Mouse (Mus musculus) embryonic facial prominence, embryonic 10.5 days (tissue): ENCODE data around the gene Tor2a. TPM values are rescaled to one million over a fixed set of nuclear protein-coding genes. Genes with fewer than 3 reads are reported as not detected.

Source experiments
- DNase-seq: peaks from one replicate; pipeline ENCODE4 v3.0.0-alpha.2; 2017; ENCODE audit warnings: low spot score
- H3K27ac ChIP-seq: fragments of 300-500 bp; sonication (generic); replicated peaks from 2 replicates; pipeline ENCODE4 v1.5.1; 2016; ENCODE audit warnings: mild to moderate bottlenecking
- H3K27me3 ChIP-seq: fragments of 300-500 bp; sonication (generic); replicated peaks from 2 replicates; pipeline ENCODE4 v1.6.1; 2016; ENCODE audit warnings: low read depth, mild to moderate bottlenecking; ENCODE audit not compliant: poor library complexity, severe bottlenecking
- H3K36me3 ChIP-seq: fragments of 300-500 bp; sonication (generic); replicated peaks from 2 replicates; pipeline ENCODE4 v1.6.1; 2016; ENCODE audit warnings: mild to moderate bottlenecking, moderate library complexity
- H3K4me1 ChIP-seq: fragments of 300-500 bp; sonication (generic); 2 replicates; pipeline ENCODE4 v1.6.1; 2016
- H3K4me3 ChIP-seq: fragments of 300-500 bp; sonication (generic); 2 replicates; pipeline ENCODE4 v1.5.1; 2016; ENCODE audit warnings: mild to moderate bottlenecking, moderate library complexity
- H3K9me3 ChIP-seq: fragments of 300-500 bp; sonication (generic); 2 replicates; pipeline ENCODE4 v1.6.1; 2016; ENCODE audit warnings: mild to moderate bottlenecking
- WGBS: fragments of 180-500 bp; shearing (Covaris S2); methylation state at CpG from one replicate; pipeline ENCODE4 v1.1.7; 2016; 5-methylcytosine and 5-hydroxymethylcytosine counted together
- microRNA counts: library from miRNA; unstranded; fragments of <30 nt; microRNA quantifications from one replicate; lab custom pipeline; 2017
- microRNA-seq: library from miRNA; unstranded; fragments of <30 nt; microRNA quantifications from one replicate; pipeline ENCODE4, GENCODE M21; 2017
- polyA plus RNA-seq: library from polyadenylated mRNA; unstranded; fragments of >200 nt; fragmentation: Nextera tagmentation; extraction: Ambion mirVana; gene quantifications from 2 replicates; pipeline ENCODE4 v1.2.1, GENCODE M21; 2016

Gene Tor2a
- polyA plus RNA-seq, 1 experiment from 2014 or later: 48.9 TPM

- Histone ChIP-seq H3K4me3 (no peak overlapping the region), H3K9me3 (no peaks in the 10 kb centered on the region), H3K36me3 (peaks cover 67% of the 10 kb centered on the region), H3K27ac (no peak overlapping the region), H3K27me3 (no peaks in the 10 kb centered on the region), H3K4me1 (peaks cover 11% of the 10 kb centered on the region)
- DNase-seq: no peak
- 91% methylated on average over 13 of the region's 13 CpGs for WGBS
These were observed 38.8 kb downstream of the Tor2a start for GRCm38 (mm10) chr2:32795748-32796418.

GRCm38 (mm10) chr2:32798251-32798962, 41.4 kb downstream of the Tor2a start:
- WGBS: 72% methylated on average over 10 of the region's 10 CpGs
- DNase-seq: no peak

GRCm38 (mm10) chr2:32808816-32809566, 52.0 kb downstream of the Tor2a start:
- no peaks in the 10 kb centered on the region for H3K27me3 ChIP-seq
- H3K36me3 ChIP-seq: peaks cover 63% of the 10 kb centered on the region
- 93% methylated on average over 14 of the region's 14 CpGs for WGBS
- no peak for DNase-seq
- H3K9me3 ChIP-seq: no peaks in the 10 kb centered on the region
- H3K27ac ChIP-seq: no peak overlapping the region
- no peak overlapping the region for H3K4me3 ChIP-seq
- peaks cover 19% of the 10 kb centered on the region; the same call in 1 of the 2 replicates for H3K4me1 ChIP-seq

More at GRCm38 (mm10) chr2:32798251-32798962, 41.4 kb downstream of the Tor2a start:
- no peak overlapping the region for H3K4me3 ChIP-seq
- peaks cover 11% of the 10 kb centered on the region for H3K4me1 ChIP-seq
- H3K27me3 ChIP-seq: no peaks in the 10 kb centered on the region
- no peaks in the 10 kb centered on the region for H3K9me3 ChIP-seq
- H3K27ac ChIP-seq: no peak overlapping the region; the same call in 1 of the 2 replicates
- peaks cover 84% of the 10 kb centered on the region for H3K36me3 ChIP-seq

MicroRNA genes within 50 kb of the gene (microRNA counts, 519-probe panel; counts per million panel counts)
- microRNA mmu-miR-2861 (lab: Ali Mortazavi, UCI): 188 counts per million, percentile 57 among the panel's probes with 10 or more counts

Small RNA genes lying within 50 kb of the gene (microRNA-seq; reads per million reads assigned to microRNA genes)
- gene Mir2861 (not detected), gene Mir3960 (not detected)

Other genes with a start within 250 kb of the Tor2a start
- 11.8 and 12.3 TPM in 2 replicates for gene Fam102a, start 221.9 kb upstream of the Tor2a start, polyA plus RNA-seq
- 109 and 111 TPM in 2 replicates for gene Dpm2, start 186.4 kb upstream of the Tor2a start, polyA plus RNA-seq
- gene Pip5kl1, start 182.4 kb upstream of the Tor2a start, polyA plus RNA-seq: 2.0 and 2.1 TPM in 2 replicates
- 0.11 TPM in 2 replicates for gene 9430097D07Rik, start 181.6 kb upstream of the Tor2a start, polyA plus RNA-seq
- 25.1 and 26.4 TPM in 2 replicates for gene St6galnac4, start 170.1 kb upstream of the Tor2a start, polyA plus RNA-seq
- gene St6galnac6, start 157.5 kb upstream of the Tor2a start, polyA plus RNA-seq: 17.1 and 17.3 TPM in 2 replicates
- 20.5 and 24.7 TPM in 2 replicates for gene Ak1, start 135.5 kb upstream of the Tor2a start, polyA plus RNA-seq
- 23.7 and 25.5 TPM in 2 replicates for gene Eng, start 110.6 kb upstream of the Tor2a start, polyA plus RNA-seq
- gene Fpgs, start 53.1 kb upstream of the Tor2a start, polyA plus RNA-seq: 33.5 and 35.5 TPM in 2 replicates
- 130 and 135 TPM in 2 replicates for gene Cdk9, start 44.2 kb upstream of the Tor2a start, polyA plus RNA-seq
- gene Sh2d3c, start 36.2 kb upstream of the Tor2a start, polyA plus RNA-seq: 27.1 and 27.5 TPM in 2 replicates
- 0.52 and 0.57 TPM in 2 replicates for gene 6330409D20Rik, start 16.2 kb upstream of the Tor2a start, polyA plus RNA-seq
- gene Ttc16, start 18.4 kb downstream of the Tor2a start, polyA plus RNA-seq: 0.31 and 0.34 TPM in 2 replicates
- gene Ptrh1, start 18.6 kb downstream of the Tor2a start, polyA plus RNA-seq: 5.3 and 6.4 TPM in 2 replicates
- gene Cfap157, start 27.2 kb downstream of the Tor2a start, polyA plus RNA-seq: 0.54 and 0.60 TPM in 2 replicates
- 24.4 and 25.1 TPM in 2 replicates for gene Stxbp1, start 90.0 kb downstream of the Tor2a start, polyA plus RNA-seq
- gene Fam129b, start 118.9 kb downstream of the Tor2a start, polyA plus RNA-seq: 43.9 and 46.4 TPM in 2 replicates
- gene Rpl12, start 204.3 kb downstream of the Tor2a start, polyA plus RNA-seq: 196 and 200 TPM in 2 replicates
- 7.8 and 8.9 TPM in 2 replicates for gene Lrsam1, start 204.4 kb downstream of the Tor2a start, polyA plus RNA-seq
- 19.7 and 21.5 TPM in 2 replicates for gene Slc2a8, start 224.8 kb downstream of the Tor2a start, polyA plus RNA-seq